Mouse (Mus musculus): Measurements from ENCODE around the gene Hpcal4.
A peak's percentile ranks its signal among the peaks of the same experiment; 100 is the strongest.
"Not testable (repeated sequence)": the region's sequence is repeated elsewhere in the genome, so short reads cannot be mapped to it uniquely, and the experiment has no call there.

Hpcal4 gene

GRCm38 (mm10) chr4:123155840-123156239 is 27.2 kb upstream of the Hpcal4 start:
- peaks cover 12% of the 10 kb centered on the region; the same call in 1 of the 2 replicates for H3K27me3 ChIP-seq (ENCODE audit: insufficient read depth, low read length)
- no peaks in the 10 kb centered on the region for H3K9me3 ChIP-seq (ENCODE audit: low read length)
- H3K4me1 ChIP-seq (replicated peaks; ENCODE audit: low read depth, low read length): no peaks in the 10 kb centered on the region
- H3K4me3 ChIP-seq (replicated peaks; ENCODE audit: low read length): no peak overlapping the region
- no peaks in the 10 kb centered on the region for H3K36me3 ChIP-seq (ENCODE audit: insufficient read depth, low read length)
- TF ChIP-seq POU5F1 (IDR thresholded peaks at IDR 0.05; ENCODE audit: borderline replicate concordance, low read length) (no peak), NANOG (IDR thresholded peaks at IDR 0.05; ENCODE audit: borderline replicate concordance, low read length) (no peak), CTCF (conservative IDR thresholded peaks at IDR 0.05; ENCODE audit: low read length) (no peak)

- Histone ChIP-seq H3K27me3 (ENCODE audit: insufficient read depth, low read length) (peaks cover 37% of the 10 kb centered on the region), H3K4me1 (replicated peaks; ENCODE audit: low read depth, low read length) (peaks cover 23% of the 10 kb centered on the region), H3K4me3 (replicated peaks; ENCODE audit: low read length) (no peak overlapping the region), H3K36me3 (ENCODE audit: insufficient read depth, low read length) (no peaks in the 10 kb centered on the region), H3K9me3 (ENCODE audit: low read length) (no peaks in the 10 kb centered on the region)
- no peak for TF ChIP-seq NANOG (IDR thresholded peaks at IDR 0.05; ENCODE audit: borderline replicate concordance, low read length)
- no peak for TF ChIP-seq CTCF (conservative IDR thresholded peaks at IDR 0.05; ENCODE audit: low read length)
- TF ChIP-seq POU5F1 (IDR thresholded peaks at IDR 0.05; ENCODE audit: borderline replicate concordance, low read length): no peak
Measured at GRCm38 (mm10) chr4:123160571-123160970, 22.5 kb upstream of the Hpcal4 start.

GRCm38 (mm10) chr4:123161251-123161650 is 21.8 kb upstream of the Hpcal4 start:
- H3K9me3 ChIP-seq (ENCODE audit: low read length): not testable (repeated sequence)
- peaks cover 37% of the 10 kb centered on the region for H3K27me3 ChIP-seq (ENCODE audit: insufficient read depth, low read length)

GRCm38 (mm10) chr4:123162305-123162917 is 20.6 kb upstream of the Hpcal4 start:
- H3K9me3 ChIP-seq (ENCODE audit: low read length): no peaks in the 10 kb centered on the region

More at GRCm38 (mm10) chr4:123161251-123161650, 21.8 kb upstream of the Hpcal4 start:
- H3K36me3 ChIP-seq (ENCODE audit: insufficient read depth, low read length); H3K4me3 ChIP-seq (replicated peaks; ENCODE audit: low read length): not testable (repeated sequence)
- peaks cover 23% of the 10 kb centered on the region for H3K4me1 ChIP-seq (replicated peaks; ENCODE audit: low read depth, low read length)

DNA sequence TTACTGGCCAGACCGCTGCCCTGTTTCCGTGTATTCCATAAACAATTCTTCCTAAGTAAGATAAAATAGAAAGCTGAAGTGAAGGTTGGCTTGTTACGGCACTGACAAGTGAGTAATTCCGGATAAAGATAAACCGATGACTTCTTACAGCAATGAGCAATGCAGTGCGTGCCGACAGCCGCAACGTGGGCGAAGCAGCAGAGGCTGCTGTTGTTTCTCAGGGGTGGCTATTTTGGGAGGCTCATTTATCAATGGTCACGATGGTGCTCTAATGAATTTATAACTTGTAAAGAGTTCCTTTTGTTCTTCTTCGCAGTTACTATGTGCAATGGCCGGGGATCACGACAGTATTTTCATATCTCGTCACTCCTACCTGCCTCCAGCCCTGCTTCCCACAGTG is 18.9 kb upstream of the Hpcal4 start:
- TF ChIP-seq NANOG (IDR thresholded peaks at IDR 0.05; ENCODE audit: borderline replicate concordance, low read length) (no peak), CTCF (conservative IDR thresholded peaks at IDR 0.05; ENCODE audit: low read length) (no peak)
- H3K9me3 ChIP-seq (ENCODE audit: low read length): no peaks in the 10 kb centered on the region
- H3K36me3 ChIP-seq (ENCODE audit: insufficient read depth, low read length): no peaks in the 10 kb centered on the region
- H3K27me3 ChIP-seq (ENCODE audit: insufficient read depth, low read length): peaks cover 37% of the 10 kb centered on the region
- no peak overlapping the region for H3K4me3 ChIP-seq (replicated peaks; ENCODE audit: low read length)
- H3K4me1 ChIP-seq (replicated peaks; ENCODE audit: low read depth, low read length): peaks cover 23% of the 10 kb centered on the region

More at GRCm38 (mm10) chr4:123162305-123162917, 20.6 kb upstream of the Hpcal4 start:
- Histone ChIP-seq H3K36me3 (ENCODE audit: insufficient read depth, low read length) (no peaks in the 10 kb centered on the region), H3K4me1 (replicated peaks; ENCODE audit: low read depth, low read length) (peaks cover 23% of the 10 kb centered on the region), H3K27me3 (ENCODE audit: insufficient read depth, low read length) (peaks cover 37% of the 10 kb centered on the region), H3K4me3 (replicated peaks; ENCODE audit: low read length) (peak overlapping the region; percentile 48; the same call in 1 of the 2 replicates)
- TF ChIP-seq CTCF (conservative IDR thresholded peaks at IDR 0.05; ENCODE audit: low read length): no peak

- H3K36me3 ChIP-seq (ENCODE audit: insufficient read depth, low read length): no peaks in the 10 kb centered on the region
- no peak overlapping the region for H3K4me3 ChIP-seq (replicated peaks; ENCODE audit: low read length)
- peaks cover 13% of the 10 kb centered on the region for H3K4me1 ChIP-seq (replicated peaks; ENCODE audit: low read depth, low read length)
- TF ChIP-seq NANOG (IDR thresholded peaks at IDR 0.05; ENCODE audit: borderline replicate concordance, low read length) (no peak), POU5F1 (IDR thresholded peaks at IDR 0.05; ENCODE audit: borderline replicate concordance, low read length) (no peak), CTCF (conservative IDR thresholded peaks at IDR 0.05; ENCODE audit: low read length) (no peak; the same call in 1 of the 2 replicates)
- H3K27me3 ChIP-seq (ENCODE audit: insufficient read depth, low read length): peaks cover 38% of the 10 kb centered on the region
- no peaks in the 10 kb centered on the region for H3K9me3 ChIP-seq (ENCODE audit: low read length)
Measured at GRCm38 (mm10) chr4:123171811-123172210, 11.2 kb upstream of the Hpcal4 start.

- no peak for TF ChIP-seq POU5F1 (IDR thresholded peaks at IDR 0.05; ENCODE audit: borderline replicate concordance, low read length)
- no peak for TF ChIP-seq NANOG (IDR thresholded peaks at IDR 0.05; ENCODE audit: borderline replicate concordance, low read length)
- TF ChIP-seq CTCF (conservative IDR thresholded peaks at IDR 0.05; ENCODE audit: low read length): no peak
- peaks cover 99% of the 10 kb centered on the region for H3K27me3 ChIP-seq (ENCODE audit: insufficient read depth, low read length)
Measured at GRCm38 (mm10) chr4:123183239-123184056, 421 bp downstream of the Hpcal4 start.

DNA sequence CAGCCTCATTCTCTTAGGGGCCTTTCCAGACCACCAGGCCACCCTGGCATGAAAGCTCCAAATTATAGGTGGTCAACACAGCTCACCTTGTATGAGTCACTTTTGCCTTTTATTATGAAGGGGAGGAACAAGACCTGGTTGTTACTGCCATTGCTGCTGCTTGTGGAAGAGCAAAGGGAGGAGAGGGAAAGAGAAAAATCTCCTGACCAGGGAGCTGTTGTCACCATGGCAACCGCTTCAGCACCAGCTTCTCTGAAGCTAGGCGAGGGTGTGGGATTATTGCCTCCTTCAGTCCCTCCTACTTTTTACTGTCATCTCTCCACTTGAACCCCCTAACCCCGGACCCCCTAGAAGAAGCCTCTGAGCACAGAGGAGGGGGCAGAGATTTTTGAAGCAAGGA is 1.8 kb downstream of the Hpcal4 start:
- H3K4me3 ChIP-seq (replicated peaks; ENCODE audit: low read length): no peak overlapping the region
- peaks cover 31% of the 10 kb centered on the region for H3K4me1 ChIP-seq (replicated peaks; ENCODE audit: low read depth, low read length)
- H3K36me3 ChIP-seq (ENCODE audit: insufficient read depth, low read length): no peaks in the 10 kb centered on the region
- no peaks in the 10 kb centered on the region for H3K9me3 ChIP-seq (ENCODE audit: low read length)
- TF ChIP-seq POU5F1 (IDR thresholded peaks at IDR 0.05; ENCODE audit: borderline replicate concordance, low read length): no peak
- no peak for TF ChIP-seq NANOG (IDR thresholded peaks at IDR 0.05; ENCODE audit: borderline replicate concordance, low read length)
- TF ChIP-seq CTCF (conservative IDR thresholded peaks at IDR 0.05; ENCODE audit: low read length): no peak
- H3K27me3 ChIP-seq (ENCODE audit: insufficient read depth, low read length): peaks cover 99% of the 10 kb centered on the region

More at GRCm38 (mm10) chr4:123183239-123184056, 421 bp downstream of the Hpcal4 start:
- Histone ChIP-seq H3K36me3 (ENCODE audit: insufficient read depth, low read length) (no peaks in the 10 kb centered on the region), H3K9me3 (ENCODE audit: low read length) (no peaks in the 10 kb centered on the region), H3K4me1 (replicated peaks; ENCODE audit: low read depth, low read length) (peaks cover 20% of the 10 kb centered on the region), H3K4me3 (replicated peaks; ENCODE audit: low read length) (peak overlapping the region; percentile 79)

Data from E14TG2a.4 (cell line).